Mouse (Mus musculus) urinary bladder, postnatal 25 days (tissue): Measurements from ENCODE around the gene Sec1.

Experiments used
- DNase-seq: peaks from one replicate; pipeline ENCODE4 v3.0.0; 2022; ENCODE audit warnings: low spot score

Sec1 gene

DNA sequence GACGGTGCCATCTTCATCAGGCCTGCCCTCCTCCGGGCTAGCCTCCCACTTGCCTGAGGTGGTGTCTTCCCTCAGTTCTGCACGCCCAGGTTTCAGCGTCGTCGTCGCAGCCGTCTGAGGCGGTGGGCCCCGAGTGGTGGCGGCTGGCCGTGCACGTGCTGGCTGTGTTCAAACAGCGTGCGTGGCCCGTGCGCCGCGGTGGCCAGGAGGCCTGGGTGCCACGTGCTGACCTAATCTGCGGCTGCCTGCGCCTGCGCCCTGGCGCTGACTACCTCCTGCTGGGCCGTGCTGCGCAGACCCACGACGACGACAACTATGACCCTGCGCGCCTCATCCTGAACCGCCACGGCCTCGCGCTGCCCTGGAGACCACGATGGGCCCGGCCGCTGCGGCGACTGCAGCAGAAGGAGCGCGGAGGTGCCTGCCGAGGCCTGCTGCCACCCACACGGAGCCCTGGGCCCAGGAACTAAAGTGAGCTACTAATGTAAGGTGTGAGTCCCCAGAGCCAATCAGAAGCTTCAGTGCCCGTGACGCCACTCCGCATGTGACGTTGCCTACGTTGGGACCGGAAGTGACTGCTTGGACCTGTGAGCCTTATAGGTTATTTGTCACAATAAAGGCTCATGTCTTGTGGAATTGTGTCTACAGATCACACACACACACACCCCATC is at the start of gene Sec1:
Sec1 (minus strand) TSS at position 482 of the 671 bp plus-strand sequence.
- DNase-seq: no peak

DNA sequence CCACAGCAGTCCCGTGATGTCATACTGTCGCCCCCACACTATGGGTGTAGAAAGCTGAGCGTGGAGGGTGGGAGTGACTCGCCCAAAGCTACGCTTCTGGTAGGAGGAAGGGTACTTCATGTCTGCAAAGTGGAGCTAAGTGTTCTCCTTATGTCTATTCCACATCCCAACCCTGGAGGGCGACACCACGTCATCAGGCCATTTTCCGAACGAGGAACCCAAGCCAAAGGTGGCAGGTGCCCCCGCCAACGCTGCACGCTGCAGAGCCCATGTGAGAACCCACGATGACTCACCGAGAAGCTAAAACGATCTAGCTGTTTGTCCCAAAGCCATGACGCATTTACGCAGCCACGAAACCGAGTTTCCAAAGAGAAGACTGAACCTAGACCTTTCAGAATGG is 48.1 kb upstream of the Sec1 start:
- no peak for DNase-seq

DNA sequence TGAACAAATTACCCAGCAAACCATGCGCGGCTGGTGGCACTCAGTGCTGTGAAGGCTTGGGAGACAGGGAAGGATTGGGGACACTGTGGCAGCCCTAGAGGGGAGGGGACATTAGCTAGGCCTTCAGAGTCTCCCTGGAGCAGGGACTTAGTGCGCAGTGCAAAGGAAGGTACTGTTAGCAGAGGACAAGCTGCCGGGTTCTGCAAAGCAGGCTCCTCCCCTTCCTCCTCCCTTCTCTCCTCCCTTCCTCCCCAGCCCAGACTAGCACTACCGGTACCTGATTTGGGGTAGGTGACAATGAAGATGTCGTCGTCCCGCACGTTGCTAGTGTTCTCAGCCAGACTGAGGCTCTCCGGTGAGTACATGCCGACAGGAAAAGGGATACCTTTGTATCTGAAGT is 47.6 kb upstream of the Sec1 start:
- no peak for DNase-seq

DNA sequence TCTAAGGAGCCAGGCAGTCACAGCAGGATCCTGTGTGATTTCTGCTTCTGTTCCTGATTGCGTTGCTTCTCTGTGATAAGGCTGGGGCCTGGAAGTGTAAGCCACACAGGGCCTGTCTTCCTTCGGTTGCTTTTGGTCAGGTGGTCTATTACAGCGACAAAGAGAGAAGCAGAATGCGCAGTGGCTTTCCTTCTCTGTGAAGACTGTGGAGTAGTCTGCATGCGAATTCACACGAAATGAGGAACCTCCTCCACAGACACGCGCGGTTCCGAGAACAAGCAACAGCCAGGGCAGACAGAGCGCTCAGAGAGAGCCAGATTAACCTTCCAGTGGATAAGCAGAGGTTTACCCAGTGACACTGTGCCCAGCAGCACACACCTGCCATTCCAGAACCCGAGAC is 47.1 kb upstream of the Sec1 start:
- DNase-seq: no peak

DNA sequence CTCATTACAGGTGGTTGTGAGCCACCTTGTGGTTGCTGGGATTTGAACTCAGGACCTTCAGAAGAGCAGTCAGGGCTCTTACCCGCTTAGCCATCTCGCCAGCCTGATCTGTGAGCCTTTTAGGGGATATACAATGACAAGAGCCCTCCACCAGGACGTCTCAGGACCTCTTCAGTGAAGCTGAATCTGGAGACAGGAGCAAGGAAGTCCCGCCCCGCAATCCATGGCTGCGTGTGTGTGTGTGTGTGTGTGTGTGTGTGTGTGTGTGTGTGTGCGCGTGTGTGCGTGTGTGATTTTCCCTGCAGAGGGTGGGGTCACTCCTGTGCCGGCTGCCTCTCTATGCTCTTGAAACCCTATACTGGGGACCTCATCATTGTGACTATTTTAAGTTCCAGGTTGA is 45.6 kb upstream of the Sec1 start:
- DNase-seq: no peak

DNA sequence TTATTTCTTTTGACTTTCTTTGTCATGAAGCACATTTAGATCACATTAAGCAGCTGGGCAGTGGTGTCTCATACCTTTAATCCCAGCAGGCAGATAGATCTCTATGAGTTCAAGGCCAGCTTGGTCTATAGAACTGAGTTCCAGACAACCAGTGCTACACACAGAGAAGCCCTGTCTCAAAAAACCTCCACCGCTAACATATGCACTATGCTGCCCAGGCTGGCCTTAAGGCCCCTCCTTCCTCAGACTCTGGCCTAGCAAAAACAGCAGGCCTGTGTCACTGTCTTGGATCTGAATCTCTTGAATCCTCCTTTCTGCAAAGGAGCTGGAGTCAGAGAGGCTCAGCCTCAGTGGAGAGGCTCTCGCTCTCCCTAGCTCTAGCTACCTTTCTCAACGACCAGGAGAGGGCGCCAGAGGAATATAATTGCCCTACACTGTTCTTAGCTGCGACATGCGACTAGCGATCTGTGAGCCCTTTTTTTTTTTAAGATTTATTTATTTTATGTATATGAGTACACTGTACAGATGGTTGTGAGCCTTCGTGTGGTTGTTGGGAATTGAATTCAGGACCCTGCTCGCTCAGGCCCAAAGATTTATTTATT is 45.1 kb upstream of the Sec1 start:
- peak; percentile 81 for DNase-seq

DNA sequence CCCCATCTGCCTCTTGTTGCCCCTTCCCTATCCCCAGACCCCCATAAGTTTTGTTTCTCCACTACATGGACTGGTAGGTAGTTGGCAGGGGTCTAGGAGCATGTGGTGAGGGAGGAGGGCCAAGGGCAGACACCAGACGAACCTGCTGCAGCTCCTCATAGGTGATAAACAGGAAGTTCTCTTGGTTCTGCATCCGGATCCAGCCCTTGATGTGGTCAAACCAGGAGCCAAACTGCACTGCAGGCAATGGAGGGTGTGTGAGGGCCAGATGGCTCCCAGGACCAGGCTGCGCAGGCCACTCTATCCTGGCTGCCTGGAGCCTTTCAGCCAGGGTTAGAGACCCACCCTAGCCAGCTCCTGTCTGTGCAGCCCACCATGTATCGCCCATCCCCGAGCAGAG is 39.3 kb upstream of the Sec1 start:
- DNase-seq: no peak

DNA sequence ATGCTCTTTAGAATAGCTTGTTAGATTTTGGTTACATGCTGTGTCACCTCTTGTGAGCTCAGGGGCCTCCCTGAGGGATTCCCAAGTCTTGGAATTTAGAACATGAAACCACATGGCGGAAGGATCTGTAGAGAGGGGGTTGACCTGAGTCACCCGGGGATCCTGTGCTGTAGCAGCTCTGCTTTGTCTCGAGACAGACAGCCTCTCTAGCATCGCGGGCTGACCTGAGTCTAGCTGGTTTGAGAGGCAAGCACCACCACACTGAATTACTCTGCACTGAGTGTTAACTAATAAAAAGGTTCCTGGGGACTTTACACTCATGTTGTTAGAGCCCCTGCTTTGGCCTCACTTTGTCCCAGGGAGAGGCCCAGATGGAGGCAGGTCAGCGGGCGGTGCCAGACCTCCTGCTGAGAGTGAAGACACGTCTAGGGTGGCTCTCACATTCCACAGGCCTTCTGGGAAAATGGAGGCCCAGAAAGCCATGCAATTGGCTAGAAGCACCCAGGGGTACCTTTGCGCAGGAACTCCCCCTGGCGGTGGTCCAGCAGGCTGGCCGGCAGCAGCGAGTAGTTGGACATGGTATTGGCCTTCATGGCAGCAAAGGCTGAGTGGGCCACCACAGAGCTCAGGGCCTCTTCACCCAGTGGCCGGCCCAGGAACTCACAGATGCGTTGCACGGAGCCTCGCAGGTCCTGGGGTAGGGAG is 36.7 kb upstream of the Sec1 start:
- DNase-seq: no peak

DNA sequence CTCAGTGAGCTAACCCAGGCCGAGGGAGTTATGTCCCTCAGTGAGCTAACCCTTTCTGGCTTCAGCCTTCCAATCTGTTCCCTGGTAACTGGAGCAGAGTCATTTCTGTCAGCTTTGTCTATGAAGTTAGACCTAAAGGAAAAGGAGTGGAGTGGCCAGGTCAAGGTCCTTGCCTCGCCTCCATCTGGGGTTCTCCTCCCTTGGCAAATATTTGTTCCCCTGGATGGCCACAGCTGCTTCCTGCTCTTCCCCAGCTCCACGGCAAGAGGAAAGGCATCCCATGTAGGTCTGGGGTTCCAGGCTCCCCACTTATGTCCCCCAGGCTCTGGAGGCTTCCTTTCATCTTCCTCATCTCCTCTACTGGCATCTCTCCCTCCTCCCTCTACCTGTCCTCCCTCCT is 33.4 kb upstream of the Sec1 start:
- DNase-seq: no peak

DNA sequence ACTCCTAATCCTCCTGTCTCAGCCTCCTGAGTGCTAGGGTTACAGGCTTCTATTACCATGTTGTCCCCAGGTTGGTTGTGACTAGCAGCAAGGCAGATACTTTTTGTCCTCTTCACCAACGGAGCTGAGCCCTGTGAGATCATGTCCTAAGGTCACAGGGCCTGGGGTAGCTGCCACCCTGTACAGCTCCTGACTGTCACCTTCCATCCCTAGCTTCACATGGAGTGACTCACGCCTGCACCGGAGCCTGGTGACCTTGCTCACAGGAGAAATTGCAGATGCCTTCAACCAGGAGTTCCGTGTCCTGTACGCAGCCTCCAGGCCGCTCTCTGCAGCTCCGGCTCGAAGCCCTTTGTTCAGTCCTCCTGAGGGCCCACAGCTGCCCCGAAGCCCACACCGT is 32.2 kb upstream of the Sec1 start:
- DNase-seq: no peak

DNA sequence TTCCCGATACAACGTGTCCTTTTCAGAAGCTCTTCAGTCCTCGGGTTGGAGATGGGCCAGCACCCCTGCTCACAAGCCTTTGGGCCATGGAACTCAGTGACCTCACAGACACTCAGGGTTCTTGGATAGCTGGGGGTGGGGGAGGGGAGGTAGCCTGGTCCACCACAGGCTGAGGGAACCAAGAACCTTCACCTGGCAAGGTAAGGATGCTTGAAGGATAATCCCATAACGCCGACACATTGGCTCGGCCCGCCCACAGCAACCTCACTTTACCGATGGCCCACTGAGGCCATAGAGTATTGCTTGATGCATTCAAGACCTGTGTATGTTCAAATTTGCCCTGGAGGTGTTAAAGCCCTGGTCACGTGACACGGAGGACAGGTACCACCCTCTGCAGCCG is 31.5 kb upstream of the Sec1 start, which contains the start of gene Spaca4:
Spaca4 (minus strand) TSS at position 101 of the 400 bp plus-strand sequence.
- no peak for DNase-seq

DNA sequence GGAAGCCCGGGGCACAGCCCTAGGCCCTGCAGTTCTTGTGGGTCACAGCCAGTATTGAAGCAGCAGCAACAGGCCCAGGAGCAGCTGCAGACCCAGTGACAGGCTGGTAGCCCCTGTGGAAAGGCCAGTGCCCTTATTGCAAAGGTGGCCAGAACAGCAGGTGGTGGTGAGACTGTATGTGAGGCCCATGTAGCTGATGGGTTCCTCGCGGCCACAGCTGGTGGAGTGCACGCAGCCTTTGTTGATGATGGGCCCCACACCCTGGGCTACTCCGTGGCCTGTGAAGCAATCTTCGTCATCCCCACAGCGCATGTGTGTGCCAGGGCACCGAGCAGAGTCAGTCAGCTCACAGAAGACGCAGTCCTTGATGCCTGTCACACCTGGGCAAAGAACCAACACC is 30.9 kb upstream of the Sec1 start:
- no peak for DNase-seq

DNA sequence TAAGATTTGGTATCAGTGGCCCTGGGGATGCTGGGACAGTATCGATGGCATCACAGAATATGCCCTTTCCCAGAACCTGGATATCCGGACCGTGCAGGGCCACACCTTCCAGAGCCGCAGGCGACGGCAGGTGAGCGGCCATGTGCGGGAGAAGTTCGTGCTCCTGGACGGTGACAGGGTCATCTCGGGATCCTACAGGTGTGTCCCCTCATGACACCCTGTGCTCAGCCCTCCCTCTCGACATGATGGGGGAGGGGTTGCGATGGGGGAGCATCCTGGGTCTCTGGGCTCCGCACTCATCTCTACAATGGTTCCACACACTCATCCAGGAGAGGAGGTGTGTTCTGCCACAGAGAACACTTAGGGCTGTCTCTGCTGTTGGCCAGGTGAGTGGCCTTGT is 29.6 kb upstream of the Sec1 start:
- DNase-seq: no peak

DNA sequence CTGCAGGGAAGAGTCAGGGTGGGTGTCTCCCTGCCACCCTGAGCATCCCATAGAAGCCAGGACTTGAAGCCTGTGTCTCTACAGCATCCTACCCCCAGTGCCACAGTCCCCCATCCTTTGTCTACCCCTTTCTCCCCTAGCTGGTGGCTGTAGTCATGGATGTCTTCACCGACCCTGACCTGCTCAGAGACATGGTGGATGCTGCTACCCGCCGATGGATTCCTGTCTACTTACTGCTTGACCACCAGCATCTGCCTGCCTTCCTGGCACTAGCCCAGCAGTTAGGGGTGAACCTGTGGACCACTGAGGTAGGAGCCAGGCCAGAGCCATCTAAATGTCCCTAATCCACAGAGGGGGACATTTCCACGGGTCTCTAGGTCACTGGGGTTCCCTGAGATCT is 29.1 kb upstream of the Sec1 start:
- DNase-seq: no peak

DNA sequence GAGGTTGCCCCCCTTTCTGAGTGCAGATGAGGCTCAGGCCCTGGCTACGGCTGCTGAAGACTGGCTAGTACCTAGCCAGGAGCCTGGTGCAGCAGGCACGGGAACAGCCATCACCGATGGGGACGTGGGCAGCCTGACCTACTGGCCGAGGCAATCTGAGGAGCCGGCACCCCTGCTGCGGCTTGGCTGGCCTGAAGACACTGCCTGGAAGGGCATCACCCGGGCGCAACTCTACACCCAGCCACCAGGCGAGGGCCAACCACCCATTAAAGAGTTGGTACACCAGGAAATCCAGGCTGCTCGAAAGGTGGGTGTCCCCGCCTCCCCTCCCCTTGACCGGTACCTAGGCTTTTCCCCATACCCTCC is 28.1 kb upstream of the Sec1 start:
- no peak for DNase-seq

DNA sequence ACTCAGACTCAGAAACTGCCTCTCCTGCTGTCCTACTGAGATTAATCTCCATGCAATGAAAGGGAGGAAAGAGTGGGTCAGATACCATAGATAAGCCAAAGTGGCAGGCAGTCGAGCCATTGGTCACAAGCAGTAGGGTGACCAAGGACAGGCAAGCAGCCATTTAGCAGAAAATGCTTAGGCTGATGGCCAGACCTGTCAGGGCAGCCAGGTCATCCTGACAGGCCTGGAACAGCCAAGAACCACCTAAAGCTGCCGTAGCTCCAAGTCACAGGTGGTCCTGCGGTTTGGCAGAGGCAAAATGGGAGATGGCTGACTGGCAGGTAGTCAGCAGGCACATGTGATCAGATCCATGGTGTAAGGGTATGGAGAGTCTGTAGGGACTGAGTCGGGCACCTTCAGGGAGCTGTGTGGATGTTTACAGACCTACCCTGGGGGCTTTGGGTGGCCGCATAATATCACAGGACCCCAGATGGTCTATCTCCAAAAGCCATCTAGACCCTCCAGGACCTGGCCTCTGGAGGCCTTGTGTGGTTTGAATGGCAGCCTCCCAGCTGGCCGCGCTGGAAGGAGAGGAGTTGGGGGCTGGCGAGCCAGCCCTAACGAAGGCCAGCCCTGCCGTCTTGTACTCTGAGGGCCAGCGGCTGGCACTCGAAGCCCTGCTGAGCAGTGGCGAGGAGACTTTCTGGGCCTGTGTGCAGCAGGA is 27.6 kb upstream of the Sec1 start:
- DNase-seq: no peak

DNA sequence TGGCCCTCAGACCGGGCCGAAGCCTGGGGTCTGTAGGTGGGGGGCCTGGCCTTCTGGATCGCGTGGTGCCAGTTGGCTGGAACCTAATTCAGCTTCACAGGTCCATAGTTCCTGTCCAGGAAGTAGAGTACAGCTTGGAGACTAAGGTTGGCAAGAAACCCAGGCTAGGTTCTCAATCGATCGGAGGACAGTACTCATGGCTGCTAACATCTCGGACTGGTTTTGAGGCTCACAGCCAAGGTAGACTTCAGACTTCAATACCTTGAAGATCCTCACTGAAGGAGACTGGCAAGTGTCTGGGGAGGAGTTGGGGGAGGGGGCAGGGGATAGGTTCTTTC is 27.0 kb upstream of the Sec1 start:
- DNase-seq: no peak

DNA sequence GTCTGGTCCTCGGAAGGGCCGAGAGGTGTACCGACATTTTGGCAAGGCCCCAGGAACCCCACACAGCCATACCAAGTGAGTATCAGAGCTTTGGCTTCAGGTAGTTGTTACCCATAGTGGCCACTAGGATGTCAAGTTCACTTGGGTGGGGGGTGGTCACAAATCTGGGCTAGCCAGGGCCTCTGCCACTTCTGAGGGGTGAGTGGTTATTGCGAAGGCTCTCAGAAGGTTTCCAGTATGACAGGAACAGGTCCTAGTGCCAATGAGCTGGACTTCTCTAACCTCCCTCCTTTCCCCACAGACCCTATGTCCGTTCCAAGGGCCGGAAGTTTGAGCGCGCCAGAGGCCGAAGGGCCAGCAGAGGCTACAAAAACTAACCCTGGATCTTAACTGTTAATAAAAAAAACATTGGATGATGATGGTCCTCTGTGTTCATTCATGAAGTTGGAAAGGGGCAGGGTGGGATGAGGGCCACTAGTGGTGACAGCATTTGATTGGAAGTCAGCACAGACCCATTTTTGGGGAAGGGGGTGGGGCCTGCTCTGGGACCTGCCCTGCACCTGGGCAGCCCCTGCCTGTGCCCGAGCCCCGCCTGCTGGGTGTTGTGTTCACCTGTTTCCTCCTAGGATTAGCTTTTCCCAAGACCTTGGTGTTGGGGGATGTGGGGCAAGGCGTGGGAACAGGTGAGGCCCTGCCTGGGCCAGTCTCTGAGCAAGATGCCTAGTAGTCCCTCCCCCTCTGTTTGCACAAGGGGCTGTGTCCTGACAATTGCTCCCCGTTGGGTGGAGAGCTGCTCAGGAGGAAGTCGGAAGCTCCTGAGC is 26.4 kb upstream of the Sec1 start, which contains the start of gene Fam83e:
Fam83e (plus strand) TSS at position 800 of the 821 bp plus-strand sequence.
- no peak for DNase-seq

DNA sequence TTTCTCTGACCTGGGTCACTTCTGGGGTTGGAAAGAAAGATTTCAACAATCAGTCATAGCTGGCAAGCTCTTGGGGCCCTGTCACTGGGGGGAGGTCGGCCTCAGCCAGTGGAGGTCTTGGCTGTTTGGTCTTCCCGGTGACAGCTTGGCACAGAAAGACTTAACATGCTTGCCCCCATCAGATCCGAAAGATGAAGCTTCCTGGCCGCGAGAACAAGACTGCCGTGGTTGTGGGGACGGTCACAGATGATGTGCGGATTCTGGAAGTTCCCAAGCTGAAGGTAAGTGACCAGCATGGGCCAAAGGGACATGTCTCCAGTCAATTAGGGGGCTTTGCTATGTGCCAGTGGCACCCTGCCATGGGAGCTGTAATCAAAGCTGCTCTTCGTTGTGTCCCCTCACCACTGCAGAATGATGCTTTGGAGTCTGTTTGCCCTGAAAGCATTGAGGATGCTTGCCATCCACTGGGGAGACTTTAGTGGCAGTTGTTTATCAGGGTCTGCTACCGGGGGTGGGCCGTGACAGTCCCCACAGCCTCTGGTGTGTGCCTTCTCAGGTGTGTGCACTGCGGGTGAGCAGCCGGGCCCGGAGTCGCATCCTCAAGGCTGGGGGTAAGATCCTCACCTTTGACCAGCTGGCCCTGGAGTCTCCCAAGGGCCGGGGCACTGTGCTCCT is 25.7 kb upstream of the Sec1 start:
- DNase-seq: no peak

DNA sequence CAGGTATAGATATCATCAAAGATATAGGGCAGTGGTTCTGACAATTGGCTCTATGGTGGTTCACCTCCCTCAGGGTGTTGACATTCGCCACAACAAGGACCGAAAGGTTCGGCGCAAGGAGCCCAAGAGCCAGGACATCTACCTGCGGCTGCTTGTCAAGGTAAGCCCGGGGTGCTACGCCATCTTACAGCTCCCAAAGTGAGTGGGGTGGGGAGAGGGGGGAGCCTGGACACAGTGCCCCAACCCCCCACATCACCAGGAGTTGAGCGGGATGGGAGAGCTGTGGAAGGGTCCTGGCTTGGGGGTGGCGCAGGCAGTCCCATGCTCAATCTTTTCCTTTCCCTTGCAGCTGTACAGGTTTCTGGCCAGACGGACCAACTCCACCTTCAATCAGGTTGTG is 25.0 kb upstream of the Sec1 start:
- DNase-seq: no peak

DNA sequence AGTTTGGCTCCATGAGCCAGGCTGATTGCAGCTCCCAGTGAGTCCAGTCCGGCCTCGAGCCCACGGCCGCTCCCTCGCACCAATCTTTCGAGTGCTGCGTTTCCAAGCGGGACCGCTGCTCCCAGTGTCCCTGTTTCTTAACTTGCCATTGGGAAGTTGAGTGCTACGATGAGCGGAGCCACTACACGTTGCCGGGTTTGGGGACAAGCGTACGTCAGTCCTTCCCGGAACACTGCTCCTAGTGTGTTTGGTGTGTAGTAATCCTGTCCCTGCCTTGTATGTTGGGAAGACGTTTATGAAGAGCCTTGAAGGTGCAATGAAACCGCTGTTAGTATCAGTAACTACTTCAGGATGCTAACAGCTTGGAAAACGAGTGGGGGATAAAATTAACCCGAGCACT is 24.1 kb upstream of the Sec1 start:
- no peak for DNase-seq

DNA sequence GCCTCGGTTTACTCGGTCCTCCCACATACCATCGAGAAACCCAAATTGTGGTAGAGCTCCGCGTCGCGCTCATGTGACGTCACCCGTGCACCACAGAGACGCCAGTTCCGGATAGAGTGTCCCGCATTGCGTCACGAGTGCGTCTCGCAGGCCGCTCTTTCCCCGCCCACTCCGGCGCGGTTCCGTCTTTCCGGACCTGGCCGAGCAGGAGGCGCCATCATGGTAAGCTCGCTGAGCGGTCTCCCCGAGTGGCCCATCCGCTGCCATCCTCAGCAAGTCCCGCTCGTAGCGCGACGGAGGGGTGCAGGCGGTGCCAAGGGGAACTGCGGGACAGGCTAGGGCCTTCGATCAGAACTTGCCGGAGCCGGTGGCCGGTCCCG is 23.7 kb upstream of the Sec1 start, which contains the start of gene Sphk2:
Sphk2 (minus strand) TSS at position 85 of the 380 bp plus-strand sequence.
- peak; percentile 98 for DNase-seq
